29 mouse cellular contexts compared by ENCODE assay signal in the genomic region with DNA sequence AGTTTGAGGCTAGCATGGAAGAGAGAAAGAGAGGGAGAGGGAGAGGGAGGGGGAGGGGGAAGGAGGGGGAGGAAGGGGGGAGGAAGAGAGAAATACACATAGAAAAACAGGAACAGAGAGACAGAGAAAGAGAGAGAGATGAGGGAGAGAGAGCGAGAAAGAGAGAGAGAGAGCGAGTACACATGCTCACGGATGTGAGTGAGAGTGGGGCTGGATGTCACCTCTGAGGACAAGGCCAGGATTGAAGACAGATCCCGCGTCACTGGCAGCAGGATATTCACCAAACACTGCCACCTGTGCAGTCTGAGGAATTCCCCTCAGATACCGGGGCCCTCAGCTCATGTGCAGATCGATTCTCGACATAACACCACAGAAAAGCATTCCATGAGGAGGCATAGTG.
DNase-seq lines count a peak whose midpoint lies in the region; ATAC-seq lines count a peak whose summit lies in the region.
"Had no signal": no experiment of that assay in that cellular context is flagged by ENCODE, and none has a peak within 500 bp of the region (broad histone marks: within the 10 kb centered on the region; RNA-seq: fewer than 3 reads in every experiment).

No protein-coding gene starts in this region.

- no peak overlapping the region for H3K9ac ChIP-seq in kidney, embryonic 14.5 days (ENCODE audit: low read depth, low read length)
- H3K9ac ChIP-seq in kidney, embryonic 16.5 days (replicated peaks; ENCODE audit: low read length): no peak overlapping the region
- H3K9ac ChIP-seq in forebrain, embryonic 13.5 days: no peak overlapping the region
- H3K9ac ChIP-seq: embryonic facial prominence, embryonic 13.5 days; embryonic facial prominence, embryonic 15.5 days; forebrain, embryonic 12.5 days; forebrain, embryonic 15.5 days; forebrain, postnatal 0 days had no signal

- no peak overlapping the region for H3K4me3 ChIP-seq in kidney, embryonic 14.5 days (ENCODE audit: low read length)
- no peak overlapping the region for H3K4me3 ChIP-seq in kidney, embryonic 16.5 days (ENCODE audit: low read length)
- H3K4me3 ChIP-seq in forebrain, embryonic 13.5 days: no peak overlapping the region
- H3K4me3 ChIP-seq: embryonic facial prominence, embryonic 13.5 days; embryonic facial prominence, embryonic 15.5 days; erythroblast, embryonic 14.5 days; forebrain, embryonic 10.5 days; forebrain, embryonic 12.5 days; forebrain, embryonic 15.5 days had no signal

- WGBS in kidney, embryonic 14.5 days: 76% methylated on average over 8 of the region's 8 CpGs
- 74% methylated on average over 8 of the region's 8 CpGs for WGBS in kidney, embryonic 16.5 days
- WGBS in forebrain, embryonic 13.5 days: 90% methylated on average over 8 of the region's 8 CpGs

- peak overlapping the region; percentile 51; the same call in 1 of the 2 replicates for H3K27ac ChIP-seq in kidney, embryonic 14.5 days (ENCODE audit: low read depth, low read length)
- H3K27ac ChIP-seq in kidney, embryonic 16.5 days (ENCODE audit: low read length): peak overlapping the region; percentile 8; the same call in 1 of the 2 replicates
- no peak overlapping the region for H3K27ac ChIP-seq in forebrain, embryonic 13.5 days
- H3K27ac ChIP-seq: embryonic facial prominence, embryonic 13.5 days; embryonic facial prominence, embryonic 15.5 days; forebrain, embryonic 10.5 days; forebrain, embryonic 12.5 days; forebrain, embryonic 15.5 days had no signal

- H3K27me3 ChIP-seq in kidney, embryonic 14.5 days (ENCODE audit: control insufficient read depth, insufficient read depth, low read length): no peaks in the 10 kb centered on the region
- H3K27me3 ChIP-seq in kidney, embryonic 16.5 days (ENCODE audit: insufficient read depth, low read length): no peaks in the 10 kb centered on the region
- H3K27me3 ChIP-seq in forebrain, embryonic 13.5 days: no peaks in the 10 kb centered on the region
- H3K27me3 ChIP-seq: CH12.LX; embryonic facial prominence, embryonic 13.5 days; embryonic facial prominence, embryonic 15.5 days; forebrain, embryonic 12.5 days; forebrain, embryonic 15.5 days; Patski had no signal

- no peaks in the 10 kb centered on the region for H3K36me3 ChIP-seq in kidney, embryonic 14.5 days (ENCODE audit: control insufficient read depth, insufficient read depth, low read length)
- no peaks in the 10 kb centered on the region for H3K36me3 ChIP-seq in kidney, embryonic 16.5 days (ENCODE audit: insufficient read depth, low read length)
- no peaks in the 10 kb centered on the region for H3K36me3 ChIP-seq in forebrain, embryonic 13.5 days (ENCODE audit: poor library complexity, severe bottlenecking)
- H3K36me3 ChIP-seq: embryonic facial prominence, embryonic 13.5 days; embryonic facial prominence, embryonic 15.5 days; forebrain, embryonic 10.5 days; forebrain, embryonic 12.5 days; forebrain, embryonic 15.5 days; G1E had no signal

- DNase-seq in kidney, adult 18-20 months: no peak
- DNase-seq in kidney, postnatal 14 days: no peak
- peak; percentile 72 for DNase-seq in adipocyte (ENCODE audit: low spot score)
- DNase-seq: adrenal gland, adult 2 months; adrenal gland, postnatal 10 days; adrenal gland, postnatal 25 days; B cell, adult 2 months; cerebellum, adult 11 months; cerebellum, adult 18-20 months; cerebellum, adult 8-10 months; cerebellum, adult 9-11 months; cerebellum, postnatal 14 days; cerebellum, postnatal 36 days; embryo, embryonic 11 days; forebrain, postnatal 0 days had no signal

- no peak overlapping the region for H3K4me2 ChIP-seq in kidney, embryonic 14.5 days (replicated peaks; ENCODE audit: low read depth, low read length)
- no peak overlapping the region for H3K4me2 ChIP-seq in kidney, embryonic 16.5 days (replicated peaks; ENCODE audit: low read depth, low read length)
- H3K4me2 ChIP-seq in forebrain, embryonic 13.5 days: no peak overlapping the region
- H3K4me2 ChIP-seq: embryonic facial prominence, embryonic 13.5 days; embryonic facial prominence, embryonic 15.5 days; forebrain, embryonic 12.5 days; forebrain, embryonic 15.5 days had no signal

- peaks cover 20% of the 10 kb centered on the region for H3K4me1 ChIP-seq in kidney, embryonic 14.5 days (ENCODE audit: control insufficient read depth, insufficient read depth, low read length)
- H3K4me1 ChIP-seq in kidney, embryonic 16.5 days (ENCODE audit: insufficient read depth, low read length): peaks cover 19% of the 10 kb centered on the region
- H3K4me1 ChIP-seq in forebrain, embryonic 13.5 days: no peaks in the 10 kb centered on the region
- H3K4me1 ChIP-seq: forebrain, embryonic 12.5 days; forebrain, embryonic 15.5 days had no signal

- ATAC-seq in kidney, embryonic 14.5 days (ENCODE audit: low FRiP score, low TSS enrichment): no peak
- ATAC-seq in kidney, embryonic 16.5 days (ENCODE audit: low FRiP score, low TSS enrichment): no peak
- ATAC-seq in forebrain, embryonic 13.5 days: no peak
- ATAC-seq: activated CD4-positive, CD25-positive, alpha-beta regulatory T cell, adult 4 months; CD4-positive, CD25-positive, alpha-beta regulatory T cell, adult 4 months; forebrain, embryonic 15.5 days; forebrain, postnatal 0 days; Patski had no signal

- H3K9me3 ChIP-seq in kidney, embryonic 14.5 days (ENCODE audit: control insufficient read depth, low read length): no peaks in the 10 kb centered on the region
- H3K9me3 ChIP-seq in kidney, embryonic 16.5 days (ENCODE audit: low read length): no peaks in the 10 kb centered on the region
- no peaks in the 10 kb centered on the region for H3K9me3 ChIP-seq in forebrain, embryonic 13.5 days (replicated peaks)
- H3K9me3 ChIP-seq: embryonic facial prominence, embryonic 13.5 days; embryonic facial prominence, embryonic 15.5 days; forebrain, embryonic 10.5 days; forebrain, embryonic 12.5 days; forebrain, embryonic 15.5 days; G1E had no signal
